Mouse (Mus musculus) hindbrain, embryonic 16.5 days (tissue): Measurements from ENCODE around the gene Cnpy1. TPM values are rescaled to one million over a fixed set of nuclear protein-coding genes. Genes with fewer than 3 reads are reported as not detected.
A peak's percentile ranks its signal among the peaks of the same experiment; 100 is the strongest.

Experiments used
- ATAC-seq: fragments of 200-750 bp; cut with Nextera tagmentation; 2 replicates; pipeline ENCODE4 v1.8.0; 2017; ENCODE audit warnings: moderate TSS enrichment, moderate library complexity
- H3K27ac ChIP-seq: fragments of 300-500 bp; sonication (generic); 2 replicates; pipeline ENCODE4 v1.5.1; 2014; ENCODE audit warnings: low read depth, mild to moderate bottlenecking, control low read depth, low read length, moderate library complexity
- H3K27me3 ChIP-seq: fragments of 300-500 bp; sonication (generic); replicated peaks from 2 replicates; pipeline ENCODE4 v1.6.1; 2014; ENCODE audit warnings: low read length; ENCODE audit not compliant: control insufficient read depth, insufficient read depth
- H3K36me3 ChIP-seq: fragments of 300-500 bp; sonication (generic); 2 replicates; pipeline ENCODE4 v1.6.1; 2014; ENCODE audit warnings: mild to moderate bottlenecking, low read length, moderate library complexity, mixed read lengths; ENCODE audit not compliant: control insufficient read depth, insufficient read depth
- H3K4me1 ChIP-seq: fragments of 300-500 bp; sonication (generic); 2 replicates; pipeline ENCODE4 v1.6.1; 2014; ENCODE audit warnings: low read depth, low read length; ENCODE audit not compliant: control insufficient read depth, insufficient read depth
- H3K4me2 ChIP-seq: fragments of 300-500 bp; sonication (generic); 2 replicates; pipeline ENCODE4 v1.6.1; 2014; ENCODE audit warnings: mild to moderate bottlenecking, low read length, control low read depth, moderate library complexity
- H3K4me3 ChIP-seq: fragments of 300-500 bp; sonication (generic); 2 replicates; pipeline ENCODE4 v1.5.1; 2014; ENCODE audit warnings: mild to moderate bottlenecking, low read length, control low read depth, moderate library complexity
- H3K9ac ChIP-seq: fragments of 300-500 bp; sonication (generic); 2 replicates; pipeline ENCODE4 v1.6.1; 2014; ENCODE audit warnings: low read depth, mild to moderate bottlenecking, control low read depth, low read length, moderate library complexity
- H3K9me3 ChIP-seq: fragments of 300-500 bp; sonication (generic); 2 replicates; pipeline ENCODE4 v1.6.1; 2014; ENCODE audit warnings: mild to moderate bottlenecking, low read length, moderate library complexity; ENCODE audit not compliant: control insufficient read depth
- WGBS: fragments of 180-500 bp; shearing (Covaris S2); extraction: QIAGEN DNeasy Blood & Tissue Kit; methylation state at CpG from one replicate; pipeline ENCODE4 v1.1.7; 2014; 5-methylcytosine and 5-hydroxymethylcytosine counted together
- polyA plus RNA-seq: library from polyadenylated mRNA; unstranded; fragments of >200 nt; fragmentation: Nextera tagmentation; extraction: Ambion mirVana; gene quantifications from 2 replicates; pipeline ENCODE4 v1.2.1, GENCODE M21; 2015

Gene Cnpy1
- polyA plus RNA-seq, 1 experiment from 2014 or later = 25.0 TPM

DNA sequence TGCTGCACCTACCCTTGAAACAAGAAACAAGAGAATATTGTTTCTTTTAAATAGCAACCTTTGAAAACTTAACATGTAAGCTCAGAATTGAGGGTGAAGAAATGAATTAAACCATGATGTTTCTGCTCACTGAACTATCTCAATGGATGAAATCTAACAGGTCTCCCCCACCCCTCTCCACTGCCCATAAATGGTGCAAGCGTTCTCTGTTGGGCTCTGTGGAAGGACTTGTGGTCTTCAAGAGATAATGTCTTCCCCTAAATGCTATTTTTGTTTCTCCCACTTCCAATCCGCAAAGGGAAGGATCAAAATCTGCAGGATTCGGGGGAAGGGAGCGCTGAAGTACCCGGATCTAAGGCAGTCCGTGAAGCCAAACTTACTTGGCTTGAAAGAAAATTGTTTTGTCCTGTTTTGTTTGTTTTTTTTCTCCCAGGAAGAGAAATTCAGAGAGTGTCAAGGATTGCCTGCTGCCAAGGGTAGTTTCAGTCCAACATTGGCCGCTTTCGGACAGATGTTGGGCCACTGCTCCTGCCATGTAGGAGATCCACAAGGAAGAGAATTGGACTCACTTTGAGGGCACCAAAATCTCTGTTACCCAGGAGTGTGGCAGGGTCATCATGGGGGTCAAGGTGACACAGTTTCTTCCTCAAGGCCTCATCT, 73.2 kb downstream of the Cnpy1 start:
- WGBS = 6% methylated on average over 8 of the region's 8 CpGs
- peaks cover 54% of the 10 kb centered on the region for H3K27me3 ChIP-seq
- H3K4me3 ChIP-seq = no peak overlapping the region
- H3K4me2 ChIP-seq = no peak overlapping the region
- peaks cover 4% of the 10 kb centered on the region; the same call in 1 of the 2 replicates for H3K4me1 ChIP-seq
- H3K27ac ChIP-seq = no peak overlapping the region
- H3K36me3 ChIP-seq = no peaks in the 10 kb centered on the region
- no peaks in the 10 kb centered on the region for H3K9me3 ChIP-seq
- no peak overlapping the region for H3K9ac ChIP-seq
- no peak for ATAC-seq

GRCm38 (mm10) chr5:28171667-28172066, 73.9 kb downstream of the Cnpy1 start:
- H3K4me3 ChIP-seq = no peak overlapping the region
- H3K36me3 ChIP-seq = no peaks in the 10 kb centered on the region
- WGBS = 14% methylated on average over 5 of the region's 5 CpGs
- 0 out of 2 replicates have a peak overlapping the region, but pooled peaks have one; percentile 33 for H3K4me2 ChIP-seq
- no peak overlapping the region for H3K27ac ChIP-seq
- H3K4me1 ChIP-seq = peaks cover 5% of the 10 kb centered on the region; the same call in 1 of the 2 replicates
- no peak overlapping the region for H3K9ac ChIP-seq
- peaks cover 50% of the 10 kb centered on the region for H3K27me3 ChIP-seq
- ATAC-seq = no peak
- H3K9me3 ChIP-seq = no peaks in the 10 kb centered on the region

- Histone ChIP-seq H3K4me3 (peak overlapping the region; percentile 32), H3K36me3 (no peaks in the 10 kb centered on the region), H3K4me2 (peak overlapping the region; percentile 41), H3K27ac (no peak overlapping the region), H3K4me1 (peaks cover 12% of the 10 kb centered on the region), H3K9ac (no peak overlapping the region; the same call in 1 of the 2 replicates), H3K27me3 (peaks cover 49% of the 10 kb centered on the region), H3K9me3 (no peaks in the 10 kb centered on the region)
- 4% methylated on average over 16 of the region's 19 CpGs for WGBS
- no peak for ATAC-seq
Observed at GRCm38 (mm10) chr5:28170892-28171291, 74.7 kb downstream of the Cnpy1 start.

DNA sequence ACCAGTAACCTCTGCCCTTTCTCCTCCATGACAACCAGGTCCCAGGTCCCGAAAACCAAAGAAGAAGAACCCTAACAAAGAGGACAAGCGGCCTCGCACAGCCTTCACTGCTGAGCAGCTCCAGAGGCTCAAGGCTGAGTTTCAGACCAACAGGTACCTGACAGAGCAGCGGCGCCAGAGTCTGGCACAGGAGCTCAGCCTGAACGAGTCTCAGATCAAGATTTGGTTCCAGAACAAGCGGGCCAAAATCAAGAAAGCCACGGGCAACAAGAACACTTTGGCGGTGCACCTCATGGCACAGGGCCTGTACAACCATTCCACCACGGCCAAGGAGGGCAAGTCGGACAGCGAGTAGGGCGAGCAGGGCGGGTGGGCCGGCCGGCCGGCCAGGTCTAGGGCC, 75.5 kb downstream of the Cnpy1 start:
- H3K4me3 ChIP-seq = peak overlapping the region; percentile 59
- H3K36me3 ChIP-seq = no peaks in the 10 kb centered on the region
- H3K4me1 ChIP-seq = peaks cover 17% of the 10 kb centered on the region
- H3K9ac ChIP-seq = peak overlapping the region; percentile 31; the same call in 1 of the 2 replicates
- no peaks in the 10 kb centered on the region for H3K9me3 ChIP-seq
- no peak overlapping the region; the same call in 1 of the 2 replicates for H3K27ac ChIP-seq
- ATAC-seq = no peak
- WGBS = 4% methylated on average over 17 of the region's 17 CpGs
- H3K27me3 ChIP-seq = peaks cover 49% of the 10 kb centered on the region
- peak overlapping the region; percentile 50 for H3K4me2 ChIP-seq

GRCm38 (mm10) chr5:28169166-28169801, 76.3 kb downstream of the Cnpy1 start:
- no peak overlapping the region for H3K27ac ChIP-seq
- H3K4me2 ChIP-seq = peak overlapping the region; percentile 50
- peaks cover 13% of the 10 kb centered on the region for H3K4me1 ChIP-seq
- no peaks in the 10 kb centered on the region for H3K36me3 ChIP-seq
- H3K27me3 ChIP-seq = peaks cover 49% of the 10 kb centered on the region
- H3K9me3 ChIP-seq = no peaks in the 10 kb centered on the region
- H3K9ac ChIP-seq = peak overlapping the region; percentile 50
- ATAC-seq = no peak
- 4% methylated on average over 5 of the region's 5 CpGs for WGBS
- peak overlapping the region; percentile 59 for H3K4me3 ChIP-seq

DNA sequence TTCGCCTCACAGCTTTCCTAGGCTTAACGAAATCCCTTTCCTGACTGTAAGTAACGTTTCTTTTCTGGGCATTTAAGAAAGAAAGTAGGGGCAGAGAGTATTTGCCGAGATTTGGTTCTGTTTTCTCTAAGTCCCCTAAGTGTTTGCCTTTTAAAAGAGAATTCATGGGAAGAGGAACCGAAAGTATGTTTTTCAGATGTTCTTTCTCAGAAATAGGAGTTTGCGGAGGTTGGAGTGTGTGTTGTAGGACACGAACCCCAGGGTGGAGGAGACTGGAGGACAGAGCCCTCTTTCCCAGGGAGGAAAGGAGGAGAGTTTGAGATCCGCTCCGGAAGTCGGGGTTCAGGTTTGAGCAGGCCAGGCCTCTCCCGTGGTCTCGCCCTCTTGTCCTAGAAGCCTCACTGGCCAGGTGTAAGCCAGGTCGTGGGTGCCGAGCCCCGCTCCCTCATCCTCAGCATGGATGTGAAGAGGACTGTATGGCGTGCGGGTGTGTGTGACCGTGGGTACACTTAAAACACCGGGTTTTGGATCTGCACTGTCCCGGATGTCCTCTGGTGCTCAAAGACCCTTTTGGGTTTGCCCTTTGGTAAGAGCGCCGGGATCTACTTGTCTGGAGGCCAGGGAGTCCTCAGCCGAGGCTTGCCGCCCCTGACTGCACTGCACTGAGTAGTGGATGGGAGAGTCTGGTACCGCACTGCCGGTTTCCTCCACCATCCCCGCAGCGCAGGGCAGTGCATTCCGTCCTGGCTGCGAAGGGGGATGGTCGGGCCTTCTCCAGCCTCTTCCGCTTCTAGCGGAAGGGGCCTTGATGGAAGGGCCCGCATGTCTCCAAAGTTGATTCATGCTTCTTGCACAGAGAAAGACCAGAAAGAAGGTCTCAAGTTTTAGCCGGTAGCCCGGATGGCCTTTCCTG, 77.1 kb downstream of the Cnpy1 start:
- peak overlapping the region; percentile 3; the same call in 1 of the 2 replicates for H3K27ac ChIP-seq
- peak overlapping the region; percentile 59 for H3K4me3 ChIP-seq
- WGBS = 1% methylated on average over 36 of the region's 36 CpGs
- peak overlapping the region; percentile 50 for H3K4me2 ChIP-seq
- no peaks in the 10 kb centered on the region for H3K36me3 ChIP-seq
- H3K9me3 ChIP-seq = no peaks in the 10 kb centered on the region
- ATAC-seq = no peak
- peaks cover 13% of the 10 kb centered on the region for H3K4me1 ChIP-seq
- peaks cover 52% of the 10 kb centered on the region for H3K27me3 ChIP-seq
- peak overlapping the region; percentile 50 for H3K9ac ChIP-seq

GRCm38 (mm10) chr5:28167611-28168252, 77.9 kb downstream of the Cnpy1 start:
- no peaks in the 10 kb centered on the region for H3K36me3 ChIP-seq
- ATAC-seq = no peak
- peak overlapping the region; percentile 31 for H3K27ac ChIP-seq
- under 1% methylated on average over 29 of the region's 29 CpGs for WGBS
- no peaks in the 10 kb centered on the region for H3K9me3 ChIP-seq
- peaks cover 13% of the 10 kb centered on the region for H3K4me1 ChIP-seq
- H3K4me3 ChIP-seq = peak overlapping the region; percentile 59
- peak overlapping the region; percentile 50 for H3K9ac ChIP-seq
- peaks cover 49% of the 10 kb centered on the region for H3K27me3 ChIP-seq
- H3K4me2 ChIP-seq = peak overlapping the region; percentile 50

DNA sequence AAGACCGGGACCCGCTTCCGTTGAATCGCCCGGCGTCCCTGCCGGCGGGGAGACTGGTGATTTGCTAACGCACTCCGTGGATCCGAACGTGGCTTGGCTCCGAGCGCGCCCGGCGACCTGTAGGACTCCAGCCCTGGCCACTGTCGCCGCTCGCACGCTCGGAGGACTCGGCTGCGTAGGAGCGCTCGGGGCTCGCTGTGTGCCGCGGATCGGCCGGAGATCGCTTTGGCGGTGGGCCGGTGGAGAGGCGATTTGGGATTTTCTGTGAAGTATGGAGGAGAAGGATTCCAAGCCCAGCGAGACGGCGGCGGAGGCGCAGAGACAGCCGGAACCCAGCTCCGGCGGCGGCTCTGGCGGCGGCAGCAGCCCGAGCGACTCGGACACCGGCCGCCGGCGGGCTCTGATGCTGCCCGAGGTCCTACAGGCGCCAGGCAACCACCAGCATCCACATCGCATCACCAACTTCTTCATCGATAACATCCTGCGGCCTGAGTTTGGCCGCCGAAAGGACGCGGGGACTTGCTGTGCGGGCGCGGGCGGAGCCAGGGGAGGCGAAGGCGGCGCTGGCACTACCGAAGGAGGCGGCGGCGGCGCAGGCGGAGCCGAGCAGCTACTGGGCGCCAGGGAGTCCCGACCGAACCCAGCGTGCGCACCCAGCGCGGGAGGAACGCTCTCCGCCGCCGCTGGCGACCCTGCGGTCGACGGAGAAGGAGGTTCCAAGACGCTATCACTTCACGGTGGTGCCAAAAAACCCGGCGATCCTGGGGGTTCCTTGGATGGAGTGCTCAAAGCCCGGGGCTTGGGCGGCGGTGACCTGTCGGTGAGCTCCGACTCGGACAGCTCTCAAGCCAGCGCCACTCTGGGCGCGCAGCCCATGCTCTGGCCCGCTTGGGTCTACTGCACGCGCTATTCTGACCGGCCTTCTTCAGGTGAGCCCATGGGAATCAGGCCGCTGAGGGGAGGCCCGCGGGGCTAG, 79.1 kb downstream of the Cnpy1 start:
- peak overlapping the region; percentile 85 for H3K4me2 ChIP-seq
- under 1% methylated on average over 96 of the region's 111 CpGs for WGBS
- no peaks in the 10 kb centered on the region for H3K36me3 ChIP-seq
- H3K4me3 ChIP-seq = peak overlapping the region; percentile 59
- no peak for ATAC-seq
- H3K27ac ChIP-seq = peak overlapping the region; percentile 87
- no peaks in the 10 kb centered on the region for H3K9me3 ChIP-seq
- H3K27me3 ChIP-seq = peaks cover 54% of the 10 kb centered on the region
- peak overlapping the region; percentile 66 for H3K9ac ChIP-seq
- H3K4me1 ChIP-seq = peaks cover 13% of the 10 kb centered on the region
